Mouse (Mus musculus) mammary gland, adult 2 months (tissue): Measurements from ENCODE around the gene Fry. TPM values are rescaled to one million over a fixed set of nuclear protein-coding genes. Genes with fewer than 3 reads are reported as not detected.

Source experiments
- polyA plus RNA-seq: library from polyadenylated mRNA; depleted of rRNA; stranded (reverse); fragments of >200 nt; gene quantifications from 2 replicates; pipeline ENCODE4 v1.2.3, GENCODE M21; 2012; ENCODE audit warnings: low replicate concordance; rRNA removed

Fry gene
- polyA plus RNA-seq, result 33.5 and 44.9 TPM in 2 replicates

GRCm38 (mm10) chr5:150118455-150119241 lies at the start of gene Fry:
Gene Fry, plus strand, starts transcription at chr5:150118645.

DNA sequence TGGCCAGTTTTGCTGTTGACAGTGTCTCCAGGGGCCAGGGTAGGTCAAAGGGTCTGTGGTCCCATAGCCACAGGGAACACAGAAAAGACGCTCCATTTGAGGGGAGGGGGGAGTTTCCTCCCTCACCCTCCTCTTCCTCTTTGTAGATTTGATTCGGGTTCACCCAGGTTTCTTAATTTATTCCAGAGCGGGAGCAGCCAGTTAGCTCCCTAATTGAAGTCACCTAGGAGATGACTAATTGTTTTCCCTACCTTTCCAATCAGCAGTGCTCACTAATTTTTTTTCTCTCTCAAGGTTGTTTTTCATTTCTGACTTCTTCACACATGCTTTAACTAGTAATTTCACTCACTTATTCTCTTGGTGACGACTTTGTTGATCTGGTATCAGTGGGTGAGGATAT lies 399.6 kb downstream of the Fry start, which contains the start of gene Zar1l:
TSS of gene Zar1l (minus strand) at position 101 of the 400 bp plus-strand sequence.

DNA sequence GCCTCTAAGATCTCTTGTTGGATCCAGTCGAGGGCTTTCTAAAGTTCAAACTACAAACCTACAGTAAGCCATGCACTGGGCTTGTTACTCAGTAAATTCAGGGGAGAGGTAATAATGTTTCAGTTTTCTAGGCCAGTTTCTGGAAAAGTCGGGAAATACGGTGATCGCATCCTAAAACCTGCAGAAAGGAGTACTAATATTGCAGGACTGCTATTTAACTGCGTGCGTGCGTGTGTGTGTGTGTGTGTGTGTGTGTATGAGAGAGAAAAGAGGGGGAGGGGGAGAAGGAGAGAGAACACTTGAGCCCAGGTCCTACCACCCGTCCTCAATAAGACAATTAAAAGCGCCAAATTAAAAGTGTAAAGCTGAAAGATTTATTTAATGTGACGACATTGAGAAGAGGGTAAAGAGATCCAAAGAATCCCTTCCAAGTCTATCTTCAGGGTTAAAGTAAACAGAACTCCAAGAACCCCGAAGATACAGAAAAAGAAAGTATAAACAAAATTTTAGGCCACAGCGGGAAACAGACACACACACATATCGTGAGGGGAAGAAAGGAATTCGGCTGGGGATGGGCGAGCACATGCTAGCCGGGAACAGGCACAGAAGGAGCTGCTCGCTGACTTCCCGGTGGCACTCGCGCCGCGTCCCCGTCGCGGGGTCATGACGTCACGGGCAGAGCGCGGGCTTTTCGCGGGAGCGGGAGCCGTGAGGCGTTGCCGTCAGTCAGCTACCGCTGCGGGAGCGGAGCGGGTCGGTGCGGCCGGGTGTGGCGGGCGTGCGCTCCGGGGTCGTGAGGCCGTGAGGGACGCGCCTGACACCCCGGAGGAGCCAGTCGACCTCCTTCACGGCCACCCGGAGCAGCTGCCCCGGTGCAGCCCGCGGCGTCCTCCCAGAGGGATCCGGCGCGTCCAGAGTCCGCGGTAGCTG lies 403.8 kb downstream of the Fry start, which contains the start of gene Brca2:
TSS of gene Brca2 (plus strand) at position 694 of the 930 bp plus-strand sequence.

Other genes starting within 250 kb of the Fry start
- 0.14 TPM in 1 of 2 replicates, not detected in the other for gene Rxfp2, start 100.0 kb upstream of the Fry start, polyA plus RNA-seq